Mouse (Mus musculus) right cerebral cortex, postnatal 36 days (tissue): ENCODE results near the gene Vwce.
A peak's percentile ranks its signal among the peaks of the same experiment; 100 is the strongest.

Experiments
- DNase-seq, 2 experiments: peaks; one replicate each; pipeline ENCODE4 v3.0.0; 2022; ENCODE audit warnings: low spot score in 2 of 2, mixed read lengths in 1 of 2

Vwce gene

GRCm38 (mm10) chr19:10713551-10713950, 79.5 kb downstream of the Vwce start:
- DNase-seq, result no peak

- no peak for DNase-seq
Measured at GRCm38 (mm10) chr19:10714168-10714567, 80.2 kb downstream of the Vwce start.

- peak; percentile 64 to 70 for DNase-seq
Measured at GRCm38 (mm10) chr19:10714682-10715475, 80.9 kb downstream of the Vwce start.

- no peak for DNase-seq
Measured at GRCm38 (mm10) chr19:10715476-10715875, 81.5 kb downstream of the Vwce start.
